Mouse (Mus musculus) forebrain, postnatal 0 days (tissue): ENCODE measurements around the gene Catsper2. TPM values are rescaled to one million over a fixed set of nuclear protein-coding genes. Genes with fewer than 3 reads are reported as not detected.
A peak's percentile ranks its signal among the peaks of the same experiment; 100 is the strongest.
"Not testable (repeated sequence)": the region's sequence is repeated elsewhere in the genome, so short reads cannot be mapped to it uniquely, and the experiment has no call there.

Experiments
- ATAC-seq: fragments of 200-750 bp; cut with Nextera tagmentation; 2 replicates; pipeline ENCODE4 v1.8.0; 2017; ENCODE audit warnings: mild to moderate bottlenecking, moderate library complexity
- DNase-seq: peaks from one replicate; pipeline ENCODE4 v3.0.0-alpha.2; 2015
- H3K27ac ChIP-seq: fragments of 300-500 bp; sonication (generic); 2 replicates; pipeline ENCODE4 v1.5.1; 2014; ENCODE audit warnings: low read depth, mild to moderate bottlenecking, antibody characterized with exemption, low read length, moderate library complexity, mixed read lengths
- H3K27me3 ChIP-seq: fragments of 300-500 bp; sonication (generic); 2 replicates; pipeline ENCODE4 v1.6.1; 2014; ENCODE audit warnings: mild to moderate bottlenecking, low read length, mixed read lengths; ENCODE audit not compliant: insufficient read depth
- H3K36me3 ChIP-seq: fragments of 300-500 bp; sonication (generic); 2 replicates; pipeline ENCODE4 v1.6.1; 2014; ENCODE audit warnings: mild to moderate bottlenecking, moderate library complexity; ENCODE audit not compliant: insufficient read depth
- H3K4me1 ChIP-seq: fragments of 300-500 bp; sonication (generic); 2 replicates; pipeline ENCODE4 v1.6.1; 2014; ENCODE audit warnings: antibody characterized with exemption; ENCODE audit not compliant: insufficient read depth
- H3K4me2 ChIP-seq: fragments of 300-500 bp; sonication (generic); 2 replicates; pipeline ENCODE4 v1.6.1; 2014; ENCODE audit warnings: low read depth, mild to moderate bottlenecking, moderate library complexity
- H3K4me3 ChIP-seq: fragments of 300-500 bp; sonication (generic); 2 replicates; pipeline ENCODE4 v1.5.1; 2014; ENCODE audit warnings: low read depth, low read length, mixed read lengths
- H3K9ac ChIP-seq: fragments of 300-500 bp; sonication (generic); 2 replicates; pipeline ENCODE4 v1.6.1; 2014; ENCODE audit warnings: mild to moderate bottlenecking
- H3K9me3 ChIP-seq: fragments of 300-500 bp; sonication (generic); 2 replicates; pipeline ENCODE4 v1.6.1; 2016; ENCODE audit warnings: low read length
- CTCF ChIP-seq: sonication (generic); IDR thresholded peaks from 2 replicates; pipeline ENCODE4 v1.5.1; 2016; ENCODE audit warnings: antibody characterized with exemption, control low read depth, low read depth
- WGBS: fragments of 180-500 bp; shearing (Covaris S2); extraction: QIAGEN DNeasy Blood & Tissue Kit; methylation state at CpG from one replicate; pipeline ENCODE4 v1.1.7; 2014; 5-methylcytosine and 5-hydroxymethylcytosine counted together
- polyA plus RNA-seq: library from polyadenylated mRNA; unstranded; fragments of >200 nt; fragmentation: Nextera tagmentation; extraction: Ambion mirVana; gene quantifications from 2 replicates; pipeline ENCODE4 v1.2.1, GENCODE M21; 2015
- total RNA-seq: library from RNA; depleted of rRNA; stranded (reverse); fragments of >200 nt; gene quantifications from 2 replicates; pipeline ENCODE4 v1.2.3, GENCODE M21; 2014

Gene Catsper2
- total and polyA plus RNA-seq, 2 experiments from 2014 or later = 3.3 to 4.9 TPM

DNA sequence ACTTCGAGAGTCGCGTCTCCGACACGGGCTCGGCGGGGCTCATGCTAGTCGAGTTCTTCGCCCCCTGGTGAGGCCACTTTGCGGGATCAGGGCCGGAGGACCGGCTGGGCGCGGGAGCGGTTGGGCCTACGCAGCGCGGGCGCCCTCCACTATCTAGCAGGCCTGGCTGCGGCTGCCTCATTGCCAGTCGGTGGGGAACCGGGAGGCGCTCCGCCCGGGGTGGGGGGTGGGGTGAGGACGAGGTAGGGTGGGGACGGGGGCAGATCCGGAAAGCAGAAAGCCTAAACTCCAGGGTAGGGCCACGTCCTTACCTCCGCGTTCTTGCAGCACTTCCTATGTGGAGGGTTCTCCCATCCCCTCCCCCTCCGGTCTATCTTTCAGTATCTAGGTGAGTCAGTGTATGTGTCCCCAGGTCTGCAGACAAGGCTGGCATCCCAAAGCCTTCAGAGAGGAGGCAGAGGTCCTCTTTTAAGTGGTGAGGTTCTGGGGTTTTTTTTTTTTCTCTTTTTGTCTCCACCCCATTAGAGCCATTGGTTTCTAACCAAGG is 620 bp upstream of the Catsper2 start:
- ATAC-seq (peak; percentile 34), DNase-seq (no peak)
- Histone ChIP-seq H3K9me3 (no peaks in the 10 kb centered on the region), H3K4me3 (peak overlapping the region; percentile 99), H3K4me2 (peak overlapping the region; percentile 69), H3K27me3 (no peaks in the 10 kb centered on the region), H3K36me3 (peaks cover 6% of the 10 kb centered on the region; the same call in 1 of the 2 replicates), H3K9ac (peak overlapping the region; percentile 97), H3K27ac (peak overlapping the region; percentile 97), H3K4me1 (peaks cover 16% of the 10 kb centered on the region)
- TF ChIP-seq CTCF = no peak
- WGBS = under 1% methylated on average over 31 of the region's 32 CpGs

DNA sequence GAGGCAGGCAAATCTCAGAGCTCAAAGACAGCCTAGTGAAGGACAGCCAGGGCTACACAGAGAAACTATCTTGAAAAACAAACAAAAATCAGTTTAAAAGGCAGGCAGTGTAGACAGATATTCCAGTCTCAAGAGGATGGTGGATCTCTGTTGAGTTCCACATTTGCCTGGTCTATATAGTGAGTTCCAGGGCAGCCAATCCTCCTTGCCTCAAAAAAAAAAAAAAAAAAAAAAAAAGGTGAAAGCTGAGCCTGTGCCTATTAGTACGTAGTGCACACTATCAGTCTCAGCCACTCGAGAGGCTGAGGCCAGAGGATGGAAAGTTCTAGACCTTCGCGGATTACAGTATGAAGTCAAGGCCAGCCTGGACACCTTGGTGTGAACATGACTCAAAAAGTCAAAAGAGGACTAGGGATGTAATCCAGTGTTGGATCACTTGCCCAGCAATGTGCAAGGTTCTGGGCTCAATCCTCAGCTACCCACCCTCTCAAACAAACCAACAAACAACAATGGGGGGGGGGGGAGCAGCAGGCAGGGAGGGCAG is 677 bp downstream of the Catsper2 start:
- Histone ChIP-seq H3K9me3 (no peaks in the 10 kb centered on the region), H3K9ac (peak overlapping the region; percentile 97), H3K4me3 (peak overlapping the region; percentile 99), H3K36me3 (no peaks in the 10 kb centered on the region), H3K27ac (peak overlapping the region; percentile 97), H3K4me1 (peaks cover 16% of the 10 kb centered on the region), H3K27me3 (no peaks in the 10 kb centered on the region), H3K4me2 (peak overlapping the region; percentile 69)
- no peak for TF ChIP-seq CTCF
- ATAC-seq (no peak), DNase-seq (no peak)
- WGBS = 7% methylated on average over 4 of the region's 4 CpGs

DNA sequence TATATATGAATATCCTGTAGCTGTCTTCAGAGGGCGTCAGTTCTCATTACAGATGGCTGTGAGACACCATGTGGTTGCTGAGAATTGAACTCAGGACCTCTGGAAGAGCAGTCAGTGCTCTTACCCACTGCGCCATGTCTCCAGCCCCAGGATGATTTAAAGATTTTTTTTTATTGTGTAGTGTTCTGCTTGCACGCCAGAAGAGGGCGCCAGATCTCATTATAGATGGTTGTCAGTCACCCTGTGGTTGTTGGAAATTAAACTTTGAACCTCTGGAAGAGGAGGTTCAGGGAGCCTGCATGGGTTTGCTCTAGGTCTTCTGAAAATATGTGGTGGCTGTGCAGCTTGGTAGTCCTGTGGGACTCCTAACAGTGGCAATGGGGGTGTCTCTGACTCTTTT is 5.4 kb downstream of the Catsper2 start:
- Histone ChIP-seq H3K4me1 (no peaks in the 10 kb centered on the region), H3K4me3 (no peak overlapping the region), H3K27ac (no peak overlapping the region), H3K27me3 (no peaks in the 10 kb centered on the region), H3K9ac (no peak overlapping the region), H3K4me2 (no peak overlapping the region), H3K9me3 (no peaks in the 10 kb centered on the region), H3K36me3 (no peaks in the 10 kb centered on the region)
- TF ChIP-seq CTCF = peak; percentile 25
- 34% methylated on average over 4 of the region's 4 CpGs for WGBS
- DNase-seq (peak; percentile 4), ATAC-seq (no peak)

DNA sequence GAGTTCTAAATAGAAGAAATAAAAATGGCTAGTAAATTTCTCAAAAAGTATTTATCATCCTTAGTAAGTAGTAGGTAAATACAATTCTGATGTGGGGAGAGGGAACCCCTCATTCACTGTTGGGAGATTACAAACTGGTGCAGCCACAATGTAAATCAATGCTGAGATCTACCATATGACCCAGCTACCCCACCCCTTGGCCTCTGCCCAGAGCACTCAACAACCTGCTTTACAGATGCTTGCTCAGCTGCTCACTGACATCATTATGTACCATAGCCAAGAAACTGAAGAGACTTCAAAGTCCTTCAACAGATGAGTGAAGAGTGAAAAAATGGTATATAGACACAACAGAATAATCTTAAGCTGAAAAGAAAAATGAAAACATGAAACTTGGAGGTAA is 10.3 kb downstream of the Catsper2 start:
- no peaks in the 10 kb centered on the region for H3K9me3 ChIP-seq
- H3K4me2 ChIP-seq = no peak overlapping the region
- H3K9ac ChIP-seq = no peak overlapping the region
- H3K36me3 ChIP-seq = no peaks in the 10 kb centered on the region
- ATAC-seq (no peak), DNase-seq (no peak)
- H3K27me3 ChIP-seq = no peaks in the 10 kb centered on the region
- H3K27ac ChIP-seq = no peak overlapping the region
- H3K4me1 ChIP-seq = no peaks in the 10 kb centered on the region
- no peak overlapping the region for H3K4me3 ChIP-seq
- no peak for TF ChIP-seq CTCF

DNA sequence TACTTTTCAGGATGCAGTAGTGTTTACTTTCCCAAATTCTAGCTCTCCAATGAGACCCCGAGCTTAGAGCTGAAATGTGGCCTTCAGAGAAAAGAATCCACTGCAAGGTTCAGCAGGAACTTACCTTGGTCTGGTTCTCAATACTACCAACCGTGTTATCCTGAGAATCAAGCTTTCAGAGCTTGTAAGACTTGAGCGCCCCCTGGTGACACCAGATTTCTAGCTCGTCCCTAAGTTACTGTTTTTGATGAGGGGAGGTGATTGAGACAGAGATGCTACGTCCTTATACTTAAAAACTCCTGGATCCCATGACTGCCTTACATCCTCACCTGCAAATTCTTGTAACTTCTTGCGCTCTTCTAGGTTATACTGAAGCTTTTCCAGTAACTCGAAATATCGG is 17.0 kb downstream of the Catsper2 start:
- no peaks in the 10 kb centered on the region for H3K27me3 ChIP-seq
- no peak overlapping the region for H3K9ac ChIP-seq
- H3K36me3 ChIP-seq = peaks cover 4% of the 10 kb centered on the region; the same call in 1 of the 2 replicates
- WGBS = 13% methylated on average over 8 of the region's 8 CpGs
- no peaks in the 10 kb centered on the region for H3K4me1 ChIP-seq
- no peaks in the 10 kb centered on the region for H3K9me3 ChIP-seq
- H3K4me3 ChIP-seq = no peak overlapping the region
- H3K27ac ChIP-seq = no peak overlapping the region
- ATAC-seq = peak; percentile 68
- peak; percentile 86 for TF ChIP-seq CTCF
- no peak overlapping the region for H3K4me2 ChIP-seq
- DNase-seq = peak; percentile 90

DNA sequence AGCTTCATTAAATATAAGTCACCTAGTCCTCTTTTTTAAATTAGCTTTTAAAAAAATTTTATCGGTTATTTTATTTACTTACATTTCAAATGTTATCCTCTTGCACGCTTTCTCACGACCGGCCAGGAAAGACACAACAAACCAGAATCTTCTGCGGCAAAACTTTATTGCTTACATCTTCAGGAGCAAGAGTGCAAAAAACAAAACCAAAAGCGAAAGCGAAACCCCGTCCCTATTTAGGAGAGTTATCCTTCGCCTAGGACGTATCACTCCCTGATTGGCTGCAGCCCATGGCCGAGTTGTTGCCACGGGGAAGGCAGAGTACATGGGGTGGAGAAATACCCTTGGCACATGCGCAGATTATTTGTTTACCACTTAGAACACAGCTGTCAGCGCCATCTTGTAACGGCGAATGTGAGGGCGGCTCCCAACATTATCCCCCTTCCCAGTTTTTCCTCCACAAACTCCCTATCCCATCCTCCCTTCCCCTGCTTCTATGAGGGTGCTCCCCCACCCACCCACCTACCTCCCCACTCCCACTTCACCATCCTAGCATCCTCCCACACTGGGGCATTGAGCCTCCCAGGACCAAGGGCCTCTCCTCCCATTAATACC is 26.5 kb downstream of the Catsper2 start, which contains the start of gene Strc:
Gene Strc, minus strand, starts transcription at position 208 of the 615 bp plus-strand sequence.
- not testable (repeated sequence) for H3K36me3 ChIP-seq, H3K9ac ChIP-seq, H3K4me2 ChIP-seq, ATAC-seq, H3K27ac ChIP-seq, H3K9me3 ChIP-seq, H3K27me3 ChIP-seq, H3K4me1 ChIP-seq, DNase-seq, H3K4me3 ChIP-seq
- WGBS = 94% methylated on average over 15 of the region's 17 CpGs

DNA sequence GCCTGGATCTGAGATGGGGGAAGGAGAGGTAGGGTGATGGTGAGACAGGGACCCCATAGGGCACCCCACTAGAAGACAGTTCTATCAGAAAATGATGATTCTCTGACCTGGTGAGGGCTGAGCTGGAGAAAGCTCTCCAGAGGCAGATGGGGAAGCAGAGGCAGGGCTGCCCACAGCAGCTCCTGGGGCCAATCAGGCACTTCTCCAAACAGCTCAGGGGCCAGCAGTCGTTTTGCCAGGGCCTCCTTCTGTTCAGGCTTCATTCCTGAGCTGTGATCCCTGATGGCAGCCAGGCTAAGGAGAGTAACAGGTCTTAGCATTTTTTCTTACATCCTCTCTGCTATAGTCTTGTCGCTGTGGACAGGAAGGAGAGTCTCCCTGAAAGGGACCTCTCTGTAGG is 38.8 kb downstream of the Catsper2 start:
- H3K9me3 ChIP-seq = no peaks in the 10 kb centered on the region
- no peak overlapping the region for H3K4me3 ChIP-seq
- ATAC-seq = no peak
- no peak for TF ChIP-seq CTCF
- H3K27ac ChIP-seq = no peak overlapping the region
- H3K4me1 ChIP-seq = no peaks in the 10 kb centered on the region
- no peaks in the 10 kb centered on the region for H3K36me3 ChIP-seq
- H3K9ac ChIP-seq = no peak overlapping the region
- no peak overlapping the region for H3K4me2 ChIP-seq
- no peak for DNase-seq
- WGBS = 53% methylated on average over 2 of the region's 2 CpGs
- no peaks in the 10 kb centered on the region for H3K27me3 ChIP-seq
